Mouse (Mus musculus): Measurements from ENCODE around the gene Rbms2.

Rbms2 gene

DNA sequence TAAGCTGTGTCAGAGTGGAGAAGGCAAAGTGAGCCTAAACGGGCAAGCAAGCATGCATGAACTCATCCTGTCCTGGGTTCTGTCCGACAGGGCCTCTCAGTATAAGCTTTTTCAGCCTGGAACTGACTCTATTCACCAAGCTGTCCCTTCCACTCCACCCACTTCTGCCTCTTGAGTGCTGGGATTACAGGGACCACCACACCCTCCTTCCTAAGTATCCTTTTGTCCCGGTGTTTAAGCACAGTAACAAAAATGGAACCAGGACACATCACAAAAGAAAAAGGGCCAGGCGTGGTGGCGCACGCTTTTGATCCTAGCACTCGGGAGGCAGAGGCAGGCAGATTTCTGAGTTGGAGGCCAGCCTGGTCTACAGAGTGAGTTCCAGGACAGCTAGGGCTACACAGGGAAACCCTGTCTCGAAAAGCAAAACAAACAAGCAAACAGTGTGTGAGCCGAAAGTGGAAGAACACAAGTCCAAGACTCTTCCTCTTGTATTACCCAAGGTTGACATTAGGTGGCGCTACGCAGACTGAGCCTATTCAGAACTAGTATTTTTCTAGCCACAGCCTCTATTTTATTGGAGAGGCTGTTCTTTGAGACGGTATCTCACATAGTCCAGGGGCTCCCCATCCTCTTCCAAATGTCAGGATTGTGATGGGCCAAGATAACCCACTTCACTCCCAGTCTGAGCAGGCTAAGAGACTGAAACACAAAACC is 39.7 kb downstream of the Rbms2 start:
- peak; percentile 62 for DNase-seq (ENCODE audit: low spot score)

DNA sequence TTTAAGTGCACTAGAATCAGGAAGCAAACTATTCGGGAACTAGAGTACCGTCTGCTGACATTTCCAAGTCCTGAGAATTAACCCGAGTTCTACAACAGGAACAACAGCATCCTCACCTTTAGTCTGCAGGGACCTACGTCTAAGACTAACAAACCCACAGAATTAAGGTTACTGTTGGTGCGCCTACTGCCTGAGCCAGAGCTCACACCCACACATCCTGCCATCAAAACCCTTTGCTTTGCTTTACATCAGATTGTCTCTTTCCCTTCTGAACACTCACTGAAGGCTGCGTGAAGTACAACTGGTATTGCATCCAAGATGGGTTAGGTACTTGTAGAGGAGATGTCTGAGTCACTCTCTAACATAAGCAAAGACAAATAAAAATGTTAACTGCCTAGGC is 44.7 kb downstream of the Rbms2 start:
- DNase-seq (ENCODE audit: low spot score): no peak

DNA sequence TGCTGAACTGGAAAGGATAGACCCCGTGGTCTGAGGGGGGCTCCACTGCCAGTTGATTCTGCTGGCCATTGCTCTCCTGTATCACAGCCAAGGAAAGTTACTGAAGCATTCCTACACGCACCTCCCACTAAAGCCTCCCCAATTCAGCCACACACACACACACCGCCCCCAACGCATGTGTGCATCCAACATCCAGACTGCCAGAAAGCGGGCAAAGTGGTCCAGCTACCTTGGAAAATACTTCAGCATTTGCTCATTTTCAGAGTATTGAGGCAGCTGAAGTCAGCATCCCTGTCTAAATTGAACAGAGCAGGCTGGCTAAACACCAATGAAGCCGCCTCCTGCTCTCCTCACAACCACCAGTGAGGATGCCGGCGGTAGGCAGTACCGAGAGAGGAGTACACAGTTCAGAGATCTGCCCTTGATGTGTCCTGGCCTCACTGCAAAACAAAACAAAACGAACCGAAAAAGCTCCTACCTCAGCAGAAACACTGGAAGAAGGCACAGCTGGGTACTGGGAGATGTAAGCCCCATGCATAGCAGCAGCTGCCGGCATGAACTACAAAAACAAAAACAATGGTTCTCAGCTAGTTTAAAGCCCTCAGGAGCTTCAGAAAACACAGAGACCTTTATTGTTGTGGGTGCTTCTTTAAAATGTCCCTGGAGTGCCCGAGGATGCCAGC is 46.3 kb downstream of the Rbms2 start:
- DNase-seq (ENCODE audit: low spot score): no peak

DNA sequence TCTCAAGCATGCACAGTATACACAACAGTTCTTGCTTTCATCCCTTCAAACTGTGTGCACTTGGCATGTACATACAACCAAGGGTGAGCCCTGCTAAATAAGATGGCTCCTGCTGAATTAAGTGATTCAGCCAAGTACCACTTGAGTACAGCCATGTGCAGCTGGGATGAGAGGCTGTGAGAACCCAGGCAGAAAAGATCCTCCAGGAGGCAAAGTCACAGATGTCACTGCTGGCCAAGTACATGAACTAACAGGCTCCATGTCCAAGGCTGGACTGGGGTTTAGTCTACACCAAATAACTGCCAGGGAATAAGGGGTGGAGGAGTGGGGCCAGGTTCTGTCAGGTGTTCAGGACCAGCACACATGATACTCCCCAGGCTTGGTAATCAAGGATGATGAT is 48.3 kb downstream of the Rbms2 start:
- no peak for DNase-seq (ENCODE audit: low spot score)

DNA sequence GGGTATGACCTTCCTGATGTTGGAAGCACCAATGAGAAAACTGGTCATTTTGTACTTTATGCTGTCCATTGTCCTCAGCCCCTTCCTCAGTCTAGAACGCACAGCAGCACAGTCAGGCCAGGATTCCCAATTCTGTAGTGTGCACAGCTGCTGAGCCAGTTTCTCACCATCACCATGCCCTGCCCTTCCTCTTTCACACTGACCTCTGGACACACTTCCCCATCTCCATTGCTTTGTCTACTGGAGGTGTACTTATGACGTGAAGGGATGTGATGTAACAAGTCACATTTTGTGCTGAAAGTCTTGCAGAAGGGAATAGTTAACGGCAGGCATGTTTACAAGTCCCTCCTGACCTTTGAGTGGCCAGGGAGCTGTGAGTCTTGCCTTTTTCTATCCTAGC is 48.8 kb downstream of the Rbms2 start:
- no peak for DNase-seq (ENCODE audit: low spot score)

DNA sequence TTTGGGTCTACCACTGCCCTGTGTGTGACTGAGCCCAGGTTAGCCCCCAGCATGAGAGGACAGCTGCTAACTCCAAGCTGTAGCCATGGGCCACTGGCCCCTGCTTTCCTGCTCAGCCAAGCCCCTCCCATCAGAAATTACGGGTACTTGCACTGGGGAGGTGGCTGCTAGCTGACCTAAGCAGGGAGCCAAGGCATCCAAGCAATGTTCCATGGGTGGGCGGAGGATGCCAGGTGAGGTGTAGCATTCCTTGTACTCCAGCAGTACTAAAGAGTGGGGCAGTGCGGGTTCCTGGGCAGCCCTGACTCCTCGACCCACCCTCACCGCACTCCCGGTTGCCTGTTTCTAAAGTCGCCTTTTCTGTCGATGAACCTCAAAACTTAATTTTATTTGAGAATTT is 52.0 kb downstream of the Rbms2 start:
- no peak for DNase-seq (ENCODE audit: low spot score)

DNA sequence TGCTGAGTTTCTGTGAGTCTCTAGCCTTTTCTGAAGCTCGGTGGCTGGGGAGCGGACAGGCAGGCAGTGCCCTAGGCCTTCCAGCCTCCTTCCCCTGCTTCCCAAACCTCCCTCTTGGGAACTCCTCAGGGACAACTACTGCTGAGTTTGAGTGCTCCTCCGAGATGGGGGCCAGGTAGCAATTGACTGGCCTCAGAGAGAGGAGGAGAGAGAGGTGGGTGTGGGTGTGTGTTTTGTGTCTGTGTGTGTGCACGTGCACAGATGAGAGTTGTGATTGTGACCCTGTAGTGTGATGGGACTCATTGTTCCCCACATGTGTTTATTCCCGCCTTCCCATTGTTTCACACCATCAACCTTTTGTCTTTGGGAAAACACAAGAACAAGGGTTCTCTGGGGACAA is 52.6 kb downstream of the Rbms2 start:
- DNase-seq (ENCODE audit: low spot score): no peak

DNA sequence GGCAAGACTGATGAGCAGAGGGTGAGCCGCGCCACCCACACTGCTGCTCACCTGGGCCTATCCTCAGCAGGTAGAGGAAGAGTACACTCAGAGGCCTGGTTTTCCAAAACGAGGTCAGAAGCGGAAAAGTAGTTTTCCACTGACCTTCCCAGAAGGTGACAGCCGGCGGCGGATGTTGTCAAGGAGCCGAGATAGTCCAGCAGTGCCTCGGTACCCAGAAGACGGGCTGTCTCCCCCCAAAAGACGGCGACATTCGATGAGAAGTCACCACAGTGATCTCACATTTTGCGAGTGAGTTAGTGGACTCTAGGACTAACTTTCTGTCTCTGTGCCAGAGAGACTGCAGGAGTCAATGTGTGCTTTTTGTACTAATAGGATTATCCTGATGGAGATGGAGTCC is 54.1 kb downstream of the Rbms2 start:
- no peak for DNase-seq (ENCODE audit: low spot score)

DNA sequence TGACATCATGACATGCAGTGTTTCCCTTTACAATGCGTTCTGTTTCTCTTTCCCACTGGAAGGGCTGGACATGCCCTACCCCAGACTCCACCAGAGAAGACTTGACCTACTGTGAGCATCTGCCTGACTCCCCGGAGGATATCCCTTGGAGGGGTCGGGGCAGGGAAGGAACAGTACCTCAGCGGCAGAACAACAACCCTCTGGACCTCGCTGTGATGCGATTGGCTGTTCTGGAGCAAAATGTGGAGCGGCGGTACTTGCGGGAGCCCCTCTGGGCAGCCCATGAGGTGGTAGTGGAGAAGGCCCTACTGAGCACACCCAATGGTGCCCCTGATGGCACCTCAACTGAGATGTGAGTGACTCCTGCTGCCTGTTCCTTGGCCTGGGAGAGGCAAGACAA is 55.3 kb downstream of the Rbms2 start:
- DNase-seq (ENCODE audit: low spot score): no peak

DNA sequence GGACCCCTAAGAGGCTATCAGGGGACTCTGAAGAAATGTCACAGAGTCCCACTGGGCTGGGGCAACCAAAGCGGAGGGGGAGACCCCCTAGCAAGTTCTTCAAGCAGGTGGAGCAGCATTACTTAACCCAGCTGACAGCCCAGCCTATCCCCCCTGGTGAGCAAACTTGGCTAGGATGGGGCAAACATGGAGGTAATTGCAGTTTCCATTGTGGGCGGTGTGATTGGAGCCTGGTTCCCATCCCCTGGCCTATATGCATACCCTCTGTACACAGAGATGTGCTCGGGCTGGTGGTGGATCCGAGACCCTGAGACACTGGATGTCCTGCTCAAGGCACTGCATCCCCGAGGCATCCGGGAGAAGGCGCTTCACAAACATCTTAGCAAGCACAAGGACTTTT is 56.3 kb downstream of the Rbms2 start:
- DNase-seq (ENCODE audit: low spot score): no peak

DNA sequence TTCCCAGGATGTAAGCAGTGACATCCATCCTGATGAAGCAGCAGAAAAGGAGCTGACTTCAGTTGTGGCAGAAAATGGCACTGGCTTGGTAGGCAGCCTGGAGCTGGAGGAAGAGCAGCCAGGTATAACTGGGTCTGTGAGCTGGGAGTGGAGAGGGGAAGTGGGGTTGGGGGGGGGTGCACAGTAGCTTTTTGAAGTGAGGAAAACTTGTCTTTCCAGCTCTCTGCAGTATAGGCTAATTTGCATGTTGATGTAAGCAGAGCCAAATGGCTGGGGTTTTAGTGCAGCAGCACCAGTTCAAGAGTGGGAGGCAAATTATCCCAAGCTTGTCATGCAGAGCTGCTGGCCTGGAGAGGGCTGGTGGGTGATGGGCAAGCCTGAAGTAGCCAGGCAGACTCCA is 68.9 kb downstream of the Rbms2 start:
- no peak for DNase-seq (ENCODE audit: low spot score)

DNA sequence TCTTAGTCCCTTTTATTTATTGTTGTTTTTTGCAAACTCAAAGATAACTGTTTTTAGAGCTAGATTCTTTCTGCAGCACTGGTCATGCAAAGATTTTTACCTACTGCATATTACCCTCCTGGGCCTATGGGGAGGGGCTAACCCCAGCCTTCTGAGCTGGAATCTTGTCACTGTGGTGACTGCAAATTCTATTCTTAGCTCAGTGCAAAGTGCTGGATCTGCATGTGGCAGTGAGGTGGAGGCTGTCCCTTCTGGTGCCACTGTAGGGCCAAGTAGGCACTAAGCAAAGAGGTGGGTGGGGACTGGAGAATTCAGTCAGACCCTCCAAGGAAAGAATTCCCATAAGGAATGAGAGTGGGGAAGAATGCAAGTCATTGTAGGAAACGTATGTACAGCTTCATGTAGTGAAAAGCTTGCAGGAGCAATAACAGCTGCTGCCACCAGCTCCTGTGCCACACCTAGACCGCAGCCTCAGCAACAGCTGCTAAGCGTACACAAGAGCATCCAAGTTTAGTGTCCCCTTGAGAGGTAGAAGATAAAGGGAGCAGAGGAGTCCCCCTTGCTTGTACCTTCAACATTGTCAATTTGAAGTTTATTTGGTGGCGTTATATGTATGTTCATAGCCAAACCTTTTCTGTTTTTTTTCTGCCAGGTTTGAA is 69.9 kb downstream of the Rbms2 start:
- no peak for DNase-seq (ENCODE audit: low spot score)

DNA sequence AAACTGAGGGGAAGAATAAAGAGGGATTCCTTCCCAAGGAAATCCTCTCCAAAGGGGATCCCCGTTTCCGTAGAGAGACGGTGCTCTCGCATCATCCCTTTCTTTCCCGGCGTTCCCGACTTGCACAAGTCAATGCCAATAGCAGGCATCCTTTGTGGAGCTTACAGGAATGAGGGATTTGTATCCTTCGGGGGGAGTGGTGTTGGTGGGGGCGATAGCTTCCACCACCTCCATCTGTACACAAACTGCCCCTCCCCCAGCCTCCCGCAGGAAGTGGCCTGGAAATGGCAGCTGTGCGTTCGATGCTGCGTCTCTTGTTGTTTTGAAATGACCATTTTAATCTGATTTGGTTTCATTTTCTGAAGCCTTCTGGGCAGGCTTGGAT is 82.5 kb downstream of the Rbms2 start:
- peak; percentile 66 for DNase-seq (ENCODE audit: low spot score)

DNA sequence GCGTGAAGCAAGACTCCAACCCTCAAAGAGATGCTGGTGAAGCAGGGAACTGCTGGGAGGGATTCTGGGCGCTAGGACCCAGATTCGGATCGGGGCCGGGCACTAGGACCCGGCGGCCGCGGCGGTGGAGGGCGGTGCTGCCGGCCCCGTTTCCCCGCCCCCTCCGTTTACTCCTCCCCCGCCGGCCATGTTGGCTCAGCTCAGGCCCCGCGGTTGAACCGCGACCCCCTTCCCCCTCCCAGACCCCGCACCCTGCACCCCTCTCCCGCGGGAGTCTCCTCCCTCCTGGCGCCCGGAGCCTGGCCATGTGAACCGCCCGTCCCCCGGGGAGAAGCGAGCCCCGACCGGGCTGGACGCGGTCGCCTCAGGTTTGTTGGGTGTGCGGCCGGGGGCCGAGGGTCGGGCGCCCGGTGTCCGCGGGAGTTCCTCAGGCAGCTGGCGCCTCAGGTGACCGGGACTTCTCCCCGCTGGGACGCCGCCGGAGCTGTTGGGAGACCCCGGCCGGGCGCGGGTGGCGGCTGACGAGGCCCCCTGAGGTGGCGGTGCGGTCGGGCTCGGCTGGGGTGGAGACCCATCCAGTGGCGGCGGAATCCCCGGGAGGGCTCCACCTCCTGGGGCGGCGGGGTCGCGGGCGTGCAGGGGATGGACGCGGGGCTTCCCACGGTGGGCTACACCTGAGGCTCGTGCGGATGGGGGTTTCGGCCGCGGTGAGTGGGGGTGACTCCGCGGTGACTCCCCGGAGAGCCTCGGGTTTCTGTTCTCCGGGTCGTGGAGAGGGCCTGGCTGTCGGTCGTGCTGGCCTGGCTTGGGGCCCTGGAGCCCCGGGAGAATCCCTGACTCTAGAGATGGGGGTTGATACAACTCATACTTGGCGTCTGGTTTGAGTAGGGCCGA is 83.2 kb downstream of the Rbms2 start:
- peak; percentile 86 for DNase-seq (ENCODE audit: low spot score)

DNA sequence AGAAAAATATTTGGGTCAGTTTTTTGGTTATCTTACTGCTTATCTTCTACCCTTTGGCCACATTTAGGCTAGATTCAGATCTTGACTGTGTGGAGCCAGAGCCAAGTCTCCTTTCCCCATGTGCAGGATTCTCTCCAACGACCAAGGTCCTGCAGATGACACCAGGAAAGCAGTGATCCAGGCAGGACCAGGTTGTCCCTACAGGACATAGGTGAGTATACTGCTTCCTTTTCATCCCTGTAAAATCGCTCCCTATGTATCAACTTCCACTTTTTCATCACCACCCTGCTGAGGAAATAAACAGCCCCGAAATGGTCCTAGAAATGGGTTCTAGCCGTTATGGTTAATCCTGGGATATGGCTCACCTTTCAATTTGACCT is 83.8 kb downstream of the Rbms2 start:
- DNase-seq (ENCODE audit: low spot score): no peak

DNA sequence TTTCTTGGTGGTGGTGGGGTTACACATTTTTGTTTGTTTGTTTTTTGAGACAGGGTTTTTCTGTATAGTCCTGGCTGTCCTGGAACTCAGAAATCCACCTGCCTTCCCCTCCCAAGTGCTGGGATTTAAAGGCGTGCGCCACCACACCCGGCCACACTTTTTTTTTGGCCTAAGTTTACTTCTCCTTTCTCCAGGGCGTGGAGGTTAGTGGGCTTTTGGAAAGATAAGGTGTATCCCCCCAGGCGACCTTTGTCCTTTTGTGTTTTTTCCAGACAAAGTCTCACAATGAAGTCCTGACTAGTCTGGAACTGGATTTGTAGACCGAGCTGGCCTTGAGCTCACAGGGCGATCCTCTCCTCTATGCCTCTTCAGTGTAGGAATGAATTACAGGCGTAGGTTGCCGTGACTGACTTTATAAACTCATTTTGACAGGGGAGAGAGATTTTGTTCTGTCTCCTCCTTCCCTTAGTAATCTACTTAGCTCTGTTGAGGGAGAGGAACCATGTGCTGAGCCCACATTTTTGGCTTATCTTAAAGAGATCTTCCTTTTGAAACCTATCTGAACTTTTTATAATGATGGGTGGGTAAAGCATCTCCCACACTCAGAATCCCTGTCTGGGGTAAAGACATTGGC is 85.0 kb downstream of the Rbms2 start:
- no peak for DNase-seq (ENCODE audit: low spot score)

DNA sequence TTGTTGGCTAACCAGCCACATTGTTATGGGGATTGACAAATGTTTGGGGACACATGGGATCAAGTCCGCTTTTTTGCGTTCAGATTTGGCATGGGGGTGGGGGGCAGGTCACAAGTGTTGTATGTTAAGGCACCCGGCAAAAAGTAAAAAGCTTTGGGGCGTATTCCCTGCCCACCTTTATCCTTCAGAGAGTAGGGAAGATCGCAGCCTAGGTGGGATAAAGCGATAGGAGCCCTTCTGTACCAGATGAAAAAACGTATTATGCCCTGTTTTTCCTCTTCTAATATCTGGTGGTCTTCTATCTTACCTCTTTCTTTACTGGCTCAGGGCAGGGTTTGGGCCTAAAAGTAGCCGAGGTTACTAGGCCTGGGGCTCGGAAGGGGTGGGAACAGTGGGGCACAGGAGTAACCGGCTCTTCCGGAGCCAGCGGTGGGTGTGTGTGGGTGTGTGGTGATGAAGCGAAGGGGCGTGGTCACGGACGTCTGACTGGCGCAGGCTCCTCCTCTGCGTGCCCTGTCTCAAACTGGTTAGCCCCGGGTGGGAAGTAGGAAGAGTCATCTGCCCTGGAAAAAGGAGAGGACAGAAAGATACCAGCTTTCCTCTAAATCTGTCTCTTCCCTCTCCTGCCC is 85.6 kb downstream of the Rbms2 start:
- DNase-seq (ENCODE audit: low spot score): peak; percentile 93

DNA sequence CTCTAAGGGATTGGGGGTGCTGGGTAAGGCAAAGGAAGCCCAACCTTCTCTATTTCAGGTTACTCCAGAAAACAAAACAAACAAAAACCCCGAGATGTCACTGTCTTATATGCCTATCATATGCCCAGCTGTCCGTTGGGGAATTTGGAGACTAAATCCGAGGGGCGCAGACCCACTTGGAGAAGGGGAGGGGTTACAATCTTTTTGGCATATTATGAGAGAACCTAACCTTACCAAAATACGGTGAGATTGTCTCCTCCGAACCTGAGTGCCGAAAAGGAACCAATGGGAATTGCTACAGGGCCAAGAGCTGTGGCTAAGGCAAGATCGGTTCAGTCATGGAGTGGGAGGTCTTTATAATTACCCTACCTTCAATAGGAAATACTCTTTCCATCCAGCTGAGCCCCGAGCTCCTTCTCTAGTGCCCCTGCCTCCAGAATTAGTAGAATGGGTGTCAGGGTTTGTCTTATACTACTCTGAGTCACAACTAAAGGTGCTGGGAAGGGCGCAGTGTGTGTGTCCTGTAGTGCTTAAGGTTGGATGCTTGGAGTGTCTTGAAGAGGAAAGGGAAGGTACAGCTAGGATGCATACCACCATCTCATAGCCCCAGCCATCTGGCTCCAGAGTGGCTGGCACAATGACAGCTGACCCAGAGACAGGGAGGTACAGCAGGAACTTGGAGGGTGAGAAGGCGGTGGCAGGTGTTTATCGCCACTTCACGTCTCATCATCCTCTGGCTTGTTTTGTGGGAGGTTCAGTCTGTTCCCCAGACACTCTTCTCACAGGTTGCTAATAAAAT is 86.4 kb downstream of the Rbms2 start:
- DNase-seq (ENCODE audit: low spot score): peak; percentile 27

DNA sequence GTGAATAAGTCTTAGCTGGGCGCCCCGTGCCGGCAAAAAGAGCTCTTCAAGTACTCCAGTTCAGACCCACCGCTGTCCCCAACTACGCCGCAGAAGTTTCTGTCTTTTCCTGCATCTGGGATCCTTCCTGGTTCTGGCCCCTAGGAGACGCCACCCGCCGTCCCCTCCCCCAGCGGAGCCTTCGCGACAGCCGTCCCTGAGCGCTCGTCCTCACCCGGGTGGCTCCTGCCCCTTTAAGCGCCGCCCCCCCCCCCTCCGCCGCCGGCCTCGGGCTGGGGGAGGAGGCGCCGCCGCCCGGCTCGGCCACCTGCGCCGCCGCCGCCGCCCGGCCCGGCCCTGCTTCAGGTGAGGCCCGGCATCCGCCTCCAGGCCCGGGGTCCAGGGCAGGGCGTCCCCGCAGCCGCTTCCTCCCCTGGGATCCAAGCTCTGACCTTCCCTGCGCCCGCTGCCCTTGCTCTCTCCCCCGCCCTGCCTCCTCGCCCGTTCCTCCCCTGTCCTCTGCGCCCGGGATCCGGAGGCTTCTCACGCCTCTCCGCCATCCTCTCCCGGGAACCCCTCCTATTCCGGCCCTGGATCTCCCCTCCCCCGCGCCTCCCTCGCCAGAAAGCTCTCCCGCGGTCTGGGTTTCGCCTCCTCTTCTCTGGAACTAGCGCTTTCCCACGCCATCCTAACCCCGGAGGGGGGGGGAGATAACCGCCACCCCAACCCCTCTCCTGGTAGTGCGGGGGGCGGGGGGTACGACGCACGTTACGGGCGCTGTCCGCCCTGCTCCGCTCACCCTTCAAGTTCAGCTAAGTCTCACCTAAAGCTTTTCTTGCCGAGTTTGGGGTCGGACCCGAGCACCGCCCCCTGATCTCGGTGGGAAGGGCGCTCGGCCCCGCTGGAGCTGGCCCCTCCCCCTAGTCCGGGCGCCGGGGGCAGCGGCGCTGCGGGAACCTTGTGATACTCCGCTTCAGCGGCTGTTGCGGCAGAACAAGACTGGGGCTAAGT is 87.3 kb downstream of the Rbms2 start:
- peak; percentile 83 for DNase-seq (ENCODE audit: low spot score)
